Mouse (Mus musculus) right cerebral cortex, postnatal 14 days (tissue): Measurements from ENCODE around the gene Arhgef5.
"Not testable (repeated sequence)": the region's sequence is repeated elsewhere in the genome, so short reads cannot be mapped to it uniquely, and the experiment has no call there.

Source experiments
- DNase-seq: peaks from one replicate; pipeline ENCODE4 v3.0.0; 2022

Gene Arhgef5

GRCm38 (mm10) chr6:43265363-43266041 lies at the start of gene Arhgef5:
TSS of gene Arhgef5 (plus strand) at chr6:43265582.
- no peak for DNase-seq

DNA sequence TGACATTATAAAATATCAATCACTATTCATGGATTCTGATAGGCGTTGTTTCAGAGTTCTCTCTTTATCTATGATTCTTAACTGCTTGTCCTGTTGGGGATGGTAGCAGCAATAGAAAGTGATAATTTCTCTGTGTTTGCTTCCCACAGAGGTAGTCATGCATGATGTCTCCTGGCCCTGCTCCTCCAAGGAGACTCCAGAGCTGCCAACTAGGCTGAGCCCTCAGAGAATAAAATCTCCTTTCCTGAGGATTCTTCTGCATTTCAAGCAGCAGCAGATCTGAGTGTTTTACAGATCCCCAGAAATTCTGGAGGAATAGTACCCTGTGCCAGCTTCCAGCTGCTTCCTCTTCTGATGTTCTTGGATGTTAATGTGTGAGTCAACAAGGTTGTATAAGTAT lies 34.1 kb upstream of the Arhgef5 start, which contains the start of gene Olfr47:
TSS of gene Olfr47 (plus strand) at position 275 of the 400 bp plus-strand sequence.
- not testable (repeated sequence) for DNase-seq

- no peak for DNase-seq
Measured at GRCm38 (mm10) chr6:43242061-43242460, 23.3 kb upstream of the Arhgef5 start.

DNA sequence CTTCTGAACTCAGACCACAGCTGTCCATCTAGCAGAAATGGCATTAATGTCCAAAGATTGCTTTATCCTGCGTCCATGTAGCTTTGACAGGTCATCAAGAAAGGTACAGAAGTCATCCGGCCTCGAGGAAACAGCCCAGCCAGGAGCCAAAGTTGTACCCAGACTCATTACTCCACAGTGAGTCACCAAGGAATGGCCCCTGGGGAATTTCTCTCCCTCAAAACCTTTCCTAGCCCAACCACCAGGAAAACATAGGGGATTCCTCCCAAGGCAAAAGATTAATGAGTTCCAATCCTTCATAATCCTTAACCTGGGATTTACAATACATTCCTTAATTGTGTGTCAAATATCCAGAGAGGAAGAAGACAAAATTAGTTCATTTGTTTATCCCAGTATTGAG lies 18.0 kb upstream of the Arhgef5 start:
- no peak for DNase-seq

DNA sequence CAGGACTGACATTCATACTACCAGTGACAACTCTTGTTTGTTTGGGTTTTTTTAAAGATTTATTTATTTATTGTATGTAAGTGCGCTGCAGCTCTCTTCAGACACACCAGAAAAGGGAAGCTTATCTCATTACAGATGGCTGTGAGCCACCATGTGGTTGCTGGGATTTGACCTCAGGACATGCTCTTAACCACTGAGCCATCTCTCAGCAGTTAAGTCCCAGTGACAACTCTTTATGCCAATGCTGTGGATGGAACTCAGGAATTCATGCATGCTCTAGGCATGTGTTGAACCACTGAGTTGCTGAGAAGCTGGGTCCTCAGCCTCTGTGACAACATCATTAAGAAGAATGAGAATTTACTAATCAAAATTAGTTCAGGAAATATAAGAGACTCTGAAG lies 12.4 kb upstream of the Arhgef5 start:
- no peak for DNase-seq

- no peak for DNase-seq
Measured at GRCm38 (mm10) chr6:43254193-43254926, 11.0 kb upstream of the Arhgef5 start.

DNA sequence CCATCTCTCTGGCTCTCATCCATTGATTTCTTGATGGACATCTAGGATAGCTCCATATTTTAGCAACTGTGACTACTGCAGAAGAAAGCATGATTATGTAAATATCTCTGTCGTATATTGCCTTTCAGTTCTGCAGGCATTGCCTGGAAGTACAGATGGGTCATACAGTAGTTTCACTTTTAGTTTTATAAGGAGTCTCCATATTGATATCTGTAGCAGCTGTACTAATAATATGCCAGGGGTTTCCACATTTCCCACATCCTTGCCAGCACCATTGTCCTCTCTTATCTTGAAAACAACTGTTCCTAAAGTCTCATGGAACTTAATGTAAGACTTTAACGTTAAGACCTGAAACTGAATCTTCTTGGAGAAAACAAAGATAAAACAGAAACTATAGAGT lies 4.6 kb upstream of the Arhgef5 start:
- no peak for DNase-seq

- DNase-seq: no peak
Measured at GRCm38 (mm10) chr6:43266356-43266755, 974 bp downstream of the Arhgef5 start.

GRCm38 (mm10) chr6:43272597-43272996 lies 7.2 kb downstream of the Arhgef5 start:
- no peak for DNase-seq

- no peak for DNase-seq
Measured at GRCm38 (mm10) chr6:43274123-43274522, 8.7 kb downstream of the Arhgef5 start.

GRCm38 (mm10) chr6:43278247-43278646 lies 12.9 kb downstream of the Arhgef5 start:
- DNase-seq: no peak

DNA sequence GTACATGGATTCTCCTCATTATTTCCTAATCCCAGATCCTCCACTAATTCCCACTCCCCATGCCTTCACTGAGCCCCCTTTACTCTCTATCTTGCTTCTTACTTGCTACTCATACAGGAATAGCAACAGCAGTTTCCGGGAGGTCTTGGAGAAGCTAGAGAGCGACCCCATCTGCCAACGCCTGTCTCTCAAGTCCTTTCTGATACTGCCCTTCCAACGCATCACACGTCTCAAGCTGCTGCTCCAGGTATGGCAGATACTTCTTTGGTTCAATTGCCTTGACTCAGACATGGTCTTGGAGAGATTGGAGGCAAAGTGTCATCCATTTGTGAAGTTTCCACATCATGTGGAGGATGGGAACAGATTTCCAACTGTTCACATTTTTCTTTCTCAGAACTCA lies 15.1 kb downstream of the Arhgef5 start:
- no peak for DNase-seq

DNA sequence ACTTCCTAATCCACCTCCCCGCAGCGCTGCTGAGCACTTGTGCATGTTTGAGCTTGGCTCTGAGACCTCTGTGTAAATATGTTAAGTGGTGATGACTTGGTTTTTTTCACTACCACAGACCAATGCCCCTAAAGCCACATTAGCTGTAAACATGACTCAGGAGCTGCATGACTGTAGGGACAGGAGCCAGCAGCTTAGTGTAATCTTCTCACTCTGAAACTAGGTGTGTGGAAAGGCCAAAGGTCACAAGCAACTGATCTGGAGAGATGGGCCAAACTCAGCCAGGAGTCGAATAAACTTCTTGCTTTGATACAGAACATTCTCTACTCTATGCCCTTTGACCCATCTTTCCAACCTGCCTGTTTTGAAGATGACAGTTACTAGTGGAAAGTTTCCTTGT lies 26.7 kb downstream of the Arhgef5 start:
- DNase-seq: no peak

DNA sequence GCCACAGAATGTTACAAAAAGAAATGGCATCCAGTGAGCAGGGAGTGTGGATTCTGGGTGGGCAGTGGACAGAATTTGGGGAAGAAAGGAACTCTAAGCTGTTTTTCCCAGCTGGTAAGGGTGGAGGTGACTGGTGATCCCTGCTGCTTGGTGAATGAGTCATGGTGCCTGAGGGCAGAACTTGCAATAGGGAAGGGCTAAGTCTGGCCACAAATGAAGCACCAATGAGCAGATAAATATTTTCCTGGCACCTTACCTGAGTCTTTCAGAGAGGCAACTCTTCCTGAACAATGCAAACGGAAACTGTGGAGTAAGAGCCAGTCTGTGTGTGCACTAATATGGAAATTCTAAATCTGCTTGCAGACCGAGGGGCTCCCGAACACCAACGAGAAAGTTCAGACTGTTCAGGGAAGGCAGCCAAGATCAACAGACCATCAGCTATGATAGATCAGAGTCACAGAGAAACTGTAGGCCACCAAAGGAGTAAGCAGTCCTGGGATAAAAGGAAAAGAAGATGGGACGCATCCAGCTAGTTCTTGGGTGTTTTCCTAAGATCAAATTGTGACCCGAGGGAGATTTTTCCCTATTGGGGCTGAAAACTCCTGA lies 27.2 kb downstream of the Arhgef5 start:
- DNase-seq: no peak

GRCm38 (mm10) chr6:43293175-43293574 lies 27.8 kb downstream of the Arhgef5 start:
- no peak for DNase-seq

DNA sequence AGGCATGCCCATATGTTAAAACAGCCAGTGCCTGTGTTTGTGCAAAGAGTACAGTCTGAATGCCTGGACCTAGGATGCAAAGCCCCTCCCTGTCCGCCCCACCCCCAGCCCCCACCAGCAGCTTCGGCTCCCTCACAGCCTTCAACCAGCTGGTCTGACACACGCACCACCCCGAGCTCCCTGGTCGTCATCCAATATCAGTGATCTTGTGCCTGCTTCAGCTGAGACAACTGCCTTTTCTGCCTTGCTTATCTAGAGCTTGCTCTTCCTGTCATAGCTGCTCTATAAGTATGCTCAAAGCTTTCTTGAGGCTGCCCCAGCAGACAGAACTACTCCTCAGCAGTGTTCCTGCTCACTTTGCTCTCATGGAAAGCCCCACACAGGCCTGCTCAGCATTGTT lies 30.5 kb downstream of the Arhgef5 start:
- no peak for DNase-seq

GRCm38 (mm10) chr6:43296798-43297507 lies 31.6 kb downstream of the Arhgef5 start:
- DNase-seq: no peak

DNA sequence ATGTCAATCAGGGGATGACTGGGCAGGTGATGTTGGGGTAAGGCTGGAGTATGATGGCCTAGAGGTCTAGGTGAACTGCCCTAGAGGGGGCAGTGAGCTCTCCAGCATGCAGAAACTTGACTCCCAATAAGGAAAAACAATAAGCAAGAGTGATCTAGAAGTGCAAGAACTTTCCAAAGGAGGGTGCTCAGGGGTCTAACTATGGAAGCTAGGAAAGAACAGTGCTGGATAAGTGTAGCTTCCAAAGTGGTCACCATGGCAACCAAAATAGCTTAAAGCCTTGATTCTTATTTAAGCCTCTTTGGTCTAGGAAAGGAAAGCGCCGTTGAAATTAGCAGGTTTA lies 32.1 kb downstream of the Arhgef5 start:
- peak; percentile 17 for DNase-seq

DNA sequence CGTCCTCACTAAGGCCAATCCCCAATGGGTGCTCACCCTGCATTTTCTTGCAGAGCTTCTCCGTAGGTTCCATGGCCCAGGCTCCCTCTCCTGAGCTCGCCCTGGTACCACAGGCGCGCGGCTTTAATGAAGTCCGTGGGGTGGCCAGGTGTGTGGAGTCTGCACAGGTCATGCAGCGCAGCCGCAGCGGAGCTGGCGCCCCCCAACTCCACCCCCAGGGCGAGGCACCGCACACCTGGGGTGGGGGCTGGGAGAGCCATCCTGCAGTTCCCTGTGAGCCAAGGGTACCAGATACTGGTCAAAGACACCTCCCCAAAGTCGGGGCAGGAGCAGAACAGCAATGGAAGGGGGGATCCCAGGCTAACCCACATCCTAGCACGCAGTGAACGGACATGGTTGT lies 44.1 kb downstream of the Arhgef5 start, which contains the start of gene Nobox:
TSS of gene Nobox (minus strand) at position 101 of the 400 bp plus-strand sequence.
- DNase-seq: no peak

GRCm38 (mm10) chr6:43310071-43310470 lies 44.7 kb downstream of the Arhgef5 start:
- no peak for DNase-seq

GRCm38 (mm10) chr6:43312546-43312945 lies 47.2 kb downstream of the Arhgef5 start:
- DNase-seq: no peak

- no peak for DNase-seq
Measured at GRCm38 (mm10) chr6:43312961-43313656, 47.7 kb downstream of the Arhgef5 start.

- DNase-seq: no peak
Measured at GRCm38 (mm10) chr6:43333479-43333878, 68.1 kb downstream of the Arhgef5 start.
